Mouse (Mus musculus) midbrain, embryonic 16.5 days (tissue): ENCODE data around the gene Ptpre. TPM values are rescaled to one million over a fixed set of nuclear protein-coding genes. Genes with fewer than 3 reads are reported as not detected.

Experiments used
- ATAC-seq: fragments of 200-750 bp; cut with Nextera tagmentation; 2 replicates; pipeline ENCODE4 v1.8.0; 2017; ENCODE audit warnings: moderate TSS enrichment
- H3K27ac ChIP-seq: fragments of 300-500 bp; sonication (generic); 2 replicates; pipeline ENCODE4 v1.5.1; 2014; ENCODE audit warnings: mild to moderate bottlenecking, low read length, mixed read lengths
- H3K27me3 ChIP-seq: fragments of 300-500 bp; sonication (generic); 2 replicates; pipeline ENCODE4 v1.6.1; 2014; ENCODE audit warnings: low read depth, low read length, mixed read lengths; ENCODE audit not compliant: control insufficient read depth, insufficient read depth
- H3K36me3 ChIP-seq: fragments of 300-500 bp; sonication (generic); 2 replicates; pipeline ENCODE4 v1.6.1; 2014; ENCODE audit warnings: mild to moderate bottlenecking, low read length, moderate library complexity, mixed read lengths; ENCODE audit not compliant: control insufficient read depth, insufficient read depth
- H3K4me1 ChIP-seq: fragments of 300-500 bp; sonication (generic); 2 replicates; pipeline ENCODE4 v1.6.1; 2014; ENCODE audit warnings: mild to moderate bottlenecking, low read length, mixed read lengths; ENCODE audit not compliant: control insufficient read depth, insufficient read depth
- H3K4me2 ChIP-seq: fragments of 300-500 bp; sonication (generic); 2 replicates; pipeline ENCODE4 v1.6.1; 2014; ENCODE audit warnings: mild to moderate bottlenecking, low read length, mixed read lengths
- H3K4me3 ChIP-seq: fragments of 300-500 bp; sonication (generic); 2 replicates; pipeline ENCODE4 v1.5.1; 2014; ENCODE audit warnings: low read depth, mild to moderate bottlenecking, low read length, moderate library complexity, mixed read lengths
- H3K9ac ChIP-seq: fragments of 300-500 bp; sonication (generic); 2 replicates; pipeline ENCODE4 v1.6.1; 2014; ENCODE audit warnings: low read depth, low read length, mixed read lengths
- H3K9me3 ChIP-seq: fragments of 300-500 bp; sonication (generic); replicated peaks from 2 replicates; pipeline ENCODE4 v1.6.1; 2014; ENCODE audit warnings: mild to moderate bottlenecking, low read length, mixed read lengths; ENCODE audit not compliant: control insufficient read depth, poor library complexity, severe bottlenecking
- WGBS: fragments of 180-500 bp; shearing (Covaris S2); extraction: QIAGEN DNeasy Blood & Tissue Kit; methylation state at CpG from one replicate; pipeline ENCODE4 v1.1.7; 2014; 5-methylcytosine and 5-hydroxymethylcytosine counted together
- polyA plus RNA-seq: library from polyadenylated mRNA; unstranded; fragments of >200 nt; fragmentation: Nextera tagmentation; extraction: Ambion mirVana; gene quantifications from 2 replicates; pipeline ENCODE4 v1.2.1, GENCODE M21; 2015

The Ptpre gene
- polyA plus RNA-seq, 1 experiment from 2014 or later: 7.6 TPM

DNA sequence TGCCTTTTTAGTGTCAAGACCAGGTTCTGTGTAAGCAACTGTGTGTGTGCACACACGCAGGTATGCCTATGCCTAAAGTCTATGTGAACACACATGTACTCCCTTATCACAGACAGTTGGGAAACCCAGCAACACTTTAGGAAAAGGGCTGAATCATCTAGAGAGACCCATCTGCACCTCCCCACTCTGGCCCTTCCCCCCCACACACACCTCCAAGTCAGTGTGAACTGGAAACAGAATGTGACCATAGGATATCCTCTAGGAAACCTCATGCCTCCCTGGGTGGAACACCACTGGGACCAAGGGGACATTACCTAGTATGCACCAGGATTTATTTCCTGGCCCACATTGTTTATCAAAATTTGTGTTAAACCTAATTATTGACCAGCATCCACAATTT is 112.0 kb downstream of the Ptpre start:
- Histone ChIP-seq H3K36me3 (no peaks in the 10 kb centered on the region), H3K9me3 (no peaks in the 10 kb centered on the region; the same call in 1 of the 2 replicates), H3K27me3 (no peaks in the 10 kb centered on the region), H3K27ac (no peak overlapping the region), H3K9ac (no peak overlapping the region), H3K4me2 (no peak overlapping the region), H3K4me1 (no peaks in the 10 kb centered on the region), H3K4me3 (no peak overlapping the region)
- 95% methylated on average over 1 of the region's 1 CpGs for WGBS
- no peak for ATAC-seq

DNA sequence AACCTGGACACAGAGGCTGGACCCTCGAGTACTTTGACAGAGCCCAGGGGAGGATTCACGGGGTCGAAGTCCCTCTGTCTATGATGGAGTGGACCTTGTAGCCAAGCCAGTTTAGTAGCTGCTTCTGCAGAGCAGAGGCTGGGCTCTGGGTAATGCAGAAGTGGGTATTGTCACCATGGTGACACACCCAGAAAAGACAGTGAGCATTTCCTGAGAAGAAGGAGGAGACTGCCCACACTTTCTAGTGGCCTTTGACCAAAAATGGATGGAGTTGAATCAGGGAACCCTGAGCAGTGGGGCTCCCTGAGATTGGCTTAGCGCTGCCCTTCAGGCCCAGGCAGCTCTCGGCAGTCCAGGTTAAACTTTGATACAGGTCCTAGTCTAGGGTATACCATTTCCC is 112.8 kb downstream of the Ptpre start:
- H3K36me3 ChIP-seq: no peaks in the 10 kb centered on the region
- H3K27me3 ChIP-seq: no peaks in the 10 kb centered on the region
- H3K4me1 ChIP-seq: no peaks in the 10 kb centered on the region
- WGBS: 85% methylated on average over 5 of the region's 5 CpGs
- H3K9me3 ChIP-seq: no peaks in the 10 kb centered on the region
- no peak for ATAC-seq
- no peak overlapping the region for H3K27ac ChIP-seq
- no peak overlapping the region for H3K4me2 ChIP-seq
- no peak overlapping the region for H3K4me3 ChIP-seq
- H3K9ac ChIP-seq: no peak overlapping the region

DNA sequence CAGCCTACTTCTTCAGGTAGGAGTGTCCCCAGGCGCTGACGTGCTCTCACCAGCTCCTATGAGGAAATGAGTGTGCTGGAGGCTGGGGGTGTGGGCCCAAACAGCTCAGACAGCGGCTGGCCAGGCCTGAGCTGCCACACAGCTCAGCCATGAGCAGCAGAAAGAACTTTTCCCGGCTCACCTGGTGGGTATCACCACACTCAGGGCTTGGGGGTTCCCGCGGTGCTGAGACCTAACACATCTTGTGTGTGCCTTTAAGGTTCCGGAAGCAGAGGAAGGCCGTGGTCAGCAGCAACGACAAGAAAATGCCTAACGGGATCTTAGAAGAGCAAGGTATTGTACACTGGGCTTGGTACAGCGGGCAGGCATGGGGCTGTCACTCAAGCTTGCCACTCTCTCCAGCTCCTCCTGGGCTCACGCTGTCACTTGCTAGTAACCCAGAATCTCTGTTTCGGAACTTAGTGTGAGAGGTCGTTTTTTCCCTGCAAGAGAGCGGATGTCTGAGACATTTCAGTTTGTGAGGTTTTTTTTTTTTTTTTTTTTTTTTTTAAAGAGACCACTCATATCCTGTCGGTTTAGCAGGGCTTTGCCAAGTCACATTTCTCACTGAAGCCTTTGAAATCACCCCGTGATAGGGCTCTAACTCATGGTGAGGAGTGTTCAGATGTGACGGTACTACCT is 114.7 kb downstream of the Ptpre start:
- no peak overlapping the region for H3K9ac ChIP-seq
- WGBS: 66% methylated on average over 18 of the region's 18 CpGs
- no peak overlapping the region for H3K4me3 ChIP-seq
- H3K4me2 ChIP-seq: no peak overlapping the region
- no peaks in the 10 kb centered on the region for H3K9me3 ChIP-seq
- ATAC-seq: no peak
- H3K4me1 ChIP-seq: no peaks in the 10 kb centered on the region
- H3K36me3 ChIP-seq: no peaks in the 10 kb centered on the region
- H3K27ac ChIP-seq: no peak overlapping the region
- H3K27me3 ChIP-seq: no peaks in the 10 kb centered on the region

DNA sequence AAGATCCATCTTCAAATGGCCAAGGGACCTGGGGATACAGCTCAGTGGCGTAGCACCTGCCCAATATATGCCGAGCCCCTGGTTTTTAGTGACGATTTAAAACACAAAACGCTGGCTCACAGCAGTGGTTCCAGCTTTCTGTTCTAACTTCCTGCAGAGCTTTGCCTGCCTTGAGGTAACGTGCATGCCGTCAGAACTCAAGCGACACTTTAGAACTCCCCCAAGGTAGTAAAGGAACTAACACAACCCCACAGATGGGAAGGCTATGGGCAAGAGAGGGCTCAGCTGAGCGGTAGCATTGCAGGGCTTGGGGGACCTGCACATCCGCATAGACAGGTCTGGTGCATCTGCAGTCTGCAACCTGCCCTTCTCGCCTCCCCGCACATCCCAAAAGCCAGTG is 115.5 kb downstream of the Ptpre start:
- Histone ChIP-seq H3K4me3 (no peak overlapping the region), H3K4me2 (no peak overlapping the region), H3K36me3 (no peaks in the 10 kb centered on the region), H3K27ac (no peak overlapping the region), H3K9me3 (no peaks in the 10 kb centered on the region), H3K27me3 (no peaks in the 10 kb centered on the region; the same call in 1 of the 2 replicates), H3K9ac (0 out of 2 replicates have a peak overlapping the region, but pooled peaks have one; percentile 3), H3K4me1 (no peaks in the 10 kb centered on the region)
- WGBS: 68% methylated on average over 11 of the region's 11 CpGs
- no peak for ATAC-seq

DNA sequence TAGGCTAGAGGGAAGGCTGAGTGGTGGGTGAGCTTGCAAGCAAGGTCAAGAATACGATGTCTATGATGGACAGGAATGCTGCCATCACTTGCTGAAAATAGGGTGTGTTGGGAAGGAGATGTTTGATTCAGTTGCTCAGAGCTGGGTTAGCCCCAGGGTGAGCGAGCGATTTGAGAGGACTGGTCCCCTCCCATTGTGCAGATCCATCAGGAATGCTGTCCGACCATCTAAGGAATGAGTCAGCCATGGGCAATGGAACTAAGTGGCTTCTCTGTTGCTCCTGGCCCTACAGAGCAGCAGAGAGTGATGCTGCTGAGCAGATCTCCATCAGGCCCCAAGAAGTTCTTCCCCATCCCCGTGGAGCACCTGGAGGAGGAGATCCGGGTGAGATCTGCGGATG is 116.3 kb downstream of the Ptpre start:
- 91% methylated on average over 7 of the region's 7 CpGs for WGBS
- Histone ChIP-seq H3K9ac (no peak overlapping the region), H3K4me3 (no peak overlapping the region), H3K36me3 (no peaks in the 10 kb centered on the region), H3K9me3 (no peaks in the 10 kb centered on the region), H3K27ac (no peak overlapping the region), H3K4me2 (no peak overlapping the region), H3K4me1 (no peaks in the 10 kb centered on the region), H3K27me3 (no peaks in the 10 kb centered on the region; the same call in 1 of the 2 replicates)
- no peak for ATAC-seq

DNA sequence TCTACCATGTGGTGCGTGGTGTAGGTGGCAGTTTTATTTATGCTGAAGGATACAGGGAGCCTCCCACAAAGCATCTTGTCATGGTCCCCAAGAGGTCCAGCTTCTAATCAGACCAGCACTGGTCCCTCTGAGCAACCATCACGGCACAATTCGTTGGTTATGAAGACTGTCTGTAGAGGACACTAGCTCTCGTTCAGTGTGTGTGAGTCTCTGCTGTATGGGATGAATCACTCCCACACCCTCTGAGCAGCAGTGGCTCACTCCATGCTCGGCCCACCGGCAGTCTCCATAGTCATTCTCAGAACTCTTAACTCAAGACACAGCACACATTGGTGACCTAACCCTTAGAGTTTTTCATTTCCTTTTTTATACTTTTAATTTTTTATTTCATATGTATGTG is 117.0 kb downstream of the Ptpre start:
- no peaks in the 10 kb centered on the region for H3K36me3 ChIP-seq
- H3K4me2 ChIP-seq: no peak overlapping the region
- H3K27me3 ChIP-seq: no peaks in the 10 kb centered on the region; the same call in 1 of the 2 replicates
- no peak for ATAC-seq
- H3K4me3 ChIP-seq: no peak overlapping the region
- H3K9ac ChIP-seq: no peak overlapping the region
- no peaks in the 10 kb centered on the region for H3K9me3 ChIP-seq
- H3K27ac ChIP-seq: no peak overlapping the region
- WGBS: 96% methylated on average over 6 of the region's 6 CpGs
- no peaks in the 10 kb centered on the region for H3K4me1 ChIP-seq

DNA sequence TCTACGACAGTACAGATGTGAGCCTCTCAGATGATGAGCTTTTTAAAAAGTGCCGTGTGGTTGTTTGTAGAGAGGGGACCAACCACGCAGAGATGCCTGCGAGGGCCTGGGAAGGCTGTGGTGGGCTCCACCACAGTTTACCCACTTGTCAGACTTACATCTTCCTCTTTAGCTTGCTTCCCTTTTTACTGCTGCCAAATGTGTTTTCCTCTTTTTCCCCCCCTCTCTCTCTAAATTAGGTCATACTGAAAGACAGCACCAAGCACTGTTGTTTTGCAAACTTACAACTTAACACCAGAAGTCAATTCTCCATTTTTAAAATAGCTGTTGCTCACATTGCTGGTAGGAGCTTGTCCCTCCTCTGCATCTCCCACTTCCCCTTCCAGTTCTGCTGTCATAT is 117.8 kb downstream of the Ptpre start:
- H3K36me3 ChIP-seq: no peaks in the 10 kb centered on the region
- no peaks in the 10 kb centered on the region; the same call in 1 of the 2 replicates for H3K27me3 ChIP-seq
- H3K4me3 ChIP-seq: no peak overlapping the region
- no peaks in the 10 kb centered on the region for H3K9me3 ChIP-seq
- H3K9ac ChIP-seq: no peak overlapping the region
- ATAC-seq: no peak
- H3K27ac ChIP-seq: no peak overlapping the region
- 88% methylated on average over 4 of the region's 4 CpGs for WGBS
- H3K4me2 ChIP-seq: no peak overlapping the region
- H3K4me1 ChIP-seq: no peaks in the 10 kb centered on the region

DNA sequence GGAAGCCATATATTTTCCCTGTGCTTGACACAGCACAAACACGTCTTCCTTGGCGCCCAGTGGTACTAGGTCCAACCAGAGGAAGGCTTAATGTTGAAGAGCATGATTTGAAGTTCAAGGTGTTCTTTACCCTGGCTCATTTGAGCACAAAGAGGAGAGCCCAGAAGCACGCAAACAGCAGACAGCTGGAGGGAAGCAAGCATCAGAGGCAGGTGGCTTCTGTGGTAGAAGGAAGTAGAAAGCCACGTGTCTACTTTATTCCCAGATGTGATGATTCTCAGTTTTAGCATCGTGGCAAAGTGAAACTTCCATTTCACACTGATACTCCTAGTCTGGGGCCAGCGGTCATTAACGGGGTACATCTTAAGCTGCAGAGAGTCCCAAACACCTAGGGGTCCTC is 120.9 kb downstream of the Ptpre start:
- no peak overlapping the region for H3K27ac ChIP-seq
- H3K9ac ChIP-seq: no peak overlapping the region
- no peaks in the 10 kb centered on the region for H3K36me3 ChIP-seq
- no peak overlapping the region for H3K4me2 ChIP-seq
- ATAC-seq: no peak
- no peaks in the 10 kb centered on the region; the same call in 1 of the 2 replicates for H3K27me3 ChIP-seq
- H3K4me3 ChIP-seq: no peak overlapping the region
- H3K9me3 ChIP-seq: no peaks in the 10 kb centered on the region
- no peaks in the 10 kb centered on the region for H3K4me1 ChIP-seq
- WGBS: 93% methylated on average over 7 of the region's 7 CpGs

DNA sequence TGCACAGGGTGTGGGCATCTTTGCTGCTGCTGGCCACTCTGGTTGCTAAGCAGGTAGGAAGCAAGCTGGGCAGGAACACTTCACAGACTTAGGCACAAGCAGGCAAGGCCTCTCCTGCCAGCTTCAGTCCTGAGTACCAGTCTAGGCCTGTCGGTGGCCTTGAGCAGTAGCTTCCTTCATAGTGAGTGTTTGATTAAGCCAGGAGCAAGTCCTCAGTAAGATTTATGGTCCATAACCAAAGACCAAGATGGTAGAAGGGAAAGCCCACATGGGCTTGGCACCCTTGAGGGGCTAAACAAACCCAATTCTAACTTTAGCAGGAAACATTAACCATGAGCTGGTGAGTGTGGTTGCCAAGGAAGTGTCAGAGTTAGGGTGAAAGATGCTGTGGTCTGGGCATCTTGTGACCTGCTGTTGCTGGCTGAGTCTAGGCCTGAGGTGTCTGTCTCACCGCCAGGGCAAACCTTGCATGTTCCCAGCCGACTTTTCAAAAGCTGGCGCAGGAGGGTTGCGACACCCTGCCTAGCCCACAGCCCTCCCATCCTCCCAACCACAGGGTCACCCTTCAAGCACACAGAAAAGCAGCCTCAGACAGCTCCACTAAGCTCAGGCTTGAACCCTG is 122.1 kb downstream of the Ptpre start:
- Histone ChIP-seq H3K4me2 (no peak overlapping the region), H3K27ac (no peak overlapping the region), H3K36me3 (no peaks in the 10 kb centered on the region), H3K4me3 (no peak overlapping the region), H3K9me3 (no peaks in the 10 kb centered on the region), H3K4me1 (no peaks in the 10 kb centered on the region), H3K27me3 (no peaks in the 10 kb centered on the region; the same call in 1 of the 2 replicates), H3K9ac (no peak overlapping the region)
- WGBS: 90% methylated on average over 5 of the region's 5 CpGs
- no peak for ATAC-seq
